Mouse (Mus musculus) neural tube, embryonic 11.5 days (tissue): ENCODE measurements around the gene Cmklr1. TPM values are rescaled to one million over a fixed set of nuclear protein-coding genes. Genes with fewer than 3 reads are reported as not detected.

Source experiments
- ATAC-seq: fragments of 200-750 bp; cut with Nextera tagmentation; 2 replicates; pipeline ENCODE4 v1.8.0; 2017; ENCODE audit warnings: moderate number of reproducible peaks, mild to moderate bottlenecking, moderate TSS enrichment, moderate library complexity; ENCODE audit not compliant: insufficient read depth, low FRiP score, low TSS enrichment
- DNase-seq: peaks from one replicate; pipeline ENCODE4 v3.0.0-alpha.2; 2015; ENCODE audit warnings: low spot score
- H3K27ac ChIP-seq: fragments of 300-500 bp; sonication (generic); 2 replicates; pipeline ENCODE4 v1.5.1; 2014; ENCODE audit warnings: low read depth, mild to moderate bottlenecking, low read length
- H3K27me3 ChIP-seq: fragments of 300-500 bp; sonication (generic); 2 replicates; pipeline ENCODE4 v1.6.1; 2014; ENCODE audit warnings: mild to moderate bottlenecking, low read length, mixed read lengths; ENCODE audit not compliant: control insufficient read depth, insufficient read depth
- H3K36me3 ChIP-seq: fragments of 300-500 bp; sonication (generic); 2 replicates; pipeline ENCODE4 v1.6.1; 2014; ENCODE audit warnings: mild to moderate bottlenecking, low read length, moderate library complexity, mixed read lengths; ENCODE audit not compliant: control insufficient read depth, insufficient read depth
- H3K4me1 ChIP-seq: fragments of 300-500 bp; sonication (generic); 2 replicates; pipeline ENCODE4 v1.6.1; 2014; ENCODE audit warnings: low read length, mixed read lengths; ENCODE audit not compliant: control insufficient read depth, insufficient read depth
- H3K4me2 ChIP-seq: fragments of 300-500 bp; sonication (generic); 2 replicates; pipeline ENCODE4 v1.6.1; 2014; ENCODE audit warnings: low read depth, mild to moderate bottlenecking, moderate library complexity
- H3K4me3 ChIP-seq: fragments of 300-500 bp; sonication (generic); 2 replicates; pipeline ENCODE4 v1.5.1; 2014; ENCODE audit warnings: low read depth, low read length
- H3K9ac ChIP-seq: fragments of 300-500 bp; sonication (generic); 2 replicates; pipeline ENCODE4 v1.6.1; 2014; ENCODE audit warnings: mild to moderate bottlenecking, low read length
- H3K9me3 ChIP-seq: fragments of 300-500 bp; sonication (generic); 2 replicates; pipeline ENCODE4 v1.6.1; 2016; ENCODE audit warnings: low read length; ENCODE audit not compliant: control insufficient read depth
- WGBS: fragments of 180-500 bp; shearing (Covaris S2); extraction: QIAGEN DNeasy Blood & Tissue Kit; methylation state at CpG from one replicate; pipeline ENCODE4 v1.1.7; 2014; 5-methylcytosine and 5-hydroxymethylcytosine counted together
- polyA plus RNA-seq: library from polyadenylated mRNA; unstranded; fragments of >200 nt; fragmentation: Nextera tagmentation; extraction: Ambion mirVana; gene quantifications from 2 replicates; pipeline ENCODE4 v1.2.1, GENCODE M21; 2014

Cmklr1 gene
- polyA plus RNA-seq, 1 experiment from 2014 or later, result 1.8 TPM

GRCm38 (mm10) chr5:113644520-113644919 lies 5.7 kb downstream of the Cmklr1 start:
- WGBS, result 88% methylated on average over 4 of the region's 4 CpGs
- ATAC-seq, result no peak
- Histone ChIP-seq H3K4me2 (no peak overlapping the region), H3K36me3 (no peaks in the 10 kb centered on the region), H3K27me3 (no peaks in the 10 kb centered on the region), H3K9me3 (no peaks in the 10 kb centered on the region), H3K27ac (no peak overlapping the region), H3K9ac (no peak overlapping the region), H3K4me3 (no peak overlapping the region), H3K4me1 (peaks cover 2% of the 10 kb centered on the region; the same call in 1 of the 2 replicates)
- no peak for DNase-seq

- no peak overlapping the region for H3K4me3 ChIP-seq
- 59% methylated on average over 18 of the region's 18 CpGs for WGBS
These were observed 6.9 kb downstream of the Cmklr1 start for GRCm38 (mm10) chr5:113643107-113643848.

DNA sequence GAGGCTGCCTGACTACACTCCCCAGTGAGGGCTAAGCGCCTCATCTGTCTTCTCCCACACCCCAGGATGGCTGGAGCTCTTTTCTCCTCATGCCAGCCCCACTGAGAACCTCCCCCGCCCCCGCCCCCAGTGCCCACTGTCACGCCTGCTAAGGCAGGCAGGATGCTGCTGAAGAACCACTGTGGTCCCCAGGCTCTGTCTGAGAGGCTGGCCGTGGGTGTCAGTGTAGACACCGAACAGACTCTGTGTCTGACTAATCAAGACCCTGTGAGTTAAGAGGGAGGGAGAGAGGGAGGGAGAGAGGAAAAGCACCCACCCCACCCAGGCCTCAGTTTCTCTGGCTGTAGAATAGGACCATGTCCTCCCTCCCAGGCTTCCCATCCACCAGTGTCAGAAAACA lies 9.2 kb downstream of the Cmklr1 start:
- no peak overlapping the region for H3K9ac ChIP-seq
- H3K9me3 ChIP-seq, result no peaks in the 10 kb centered on the region
- peaks cover 2% of the 10 kb centered on the region; the same call in 1 of the 2 replicates for H3K4me1 ChIP-seq
- no peaks in the 10 kb centered on the region for H3K27me3 ChIP-seq
- no peaks in the 10 kb centered on the region for H3K36me3 ChIP-seq
- H3K27ac ChIP-seq, result no peak overlapping the region
- no peak overlapping the region for H3K4me2 ChIP-seq
- no peak for DNase-seq
- WGBS, result 72% methylated on average over 6 of the region's 6 CpGs
- no peak overlapping the region for H3K4me3 ChIP-seq
- no peak for ATAC-seq

More at GRCm38 (mm10) chr5:113643107-113643848, 6.9 kb downstream of the Cmklr1 start:
- Histone ChIP-seq H3K36me3 (no peaks in the 10 kb centered on the region), H3K27me3 (no peaks in the 10 kb centered on the region), H3K4me2 (no peak overlapping the region), H3K9ac (peak overlapping the region; percentile 22; the same call in 1 of the 2 replicates), H3K4me1 (peaks cover 2% of the 10 kb centered on the region; the same call in 1 of the 2 replicates), H3K27ac (no peak overlapping the region), H3K9me3 (no peaks in the 10 kb centered on the region)
- DNase-seq, result peak; percentile 49
- ATAC-seq, result peak; percentile 67; the same call in 1 of the 2 replicates

GRCm38 (mm10) chr5:113639126-113639525 lies 11.1 kb downstream of the Cmklr1 start:
- Histone ChIP-seq H3K27me3 (no peaks in the 10 kb centered on the region), H3K27ac (no peak overlapping the region), H3K36me3 (no peaks in the 10 kb centered on the region), H3K4me1 (peaks cover 6% of the 10 kb centered on the region), H3K4me3 (no peak overlapping the region), H3K9ac (no peak overlapping the region), H3K4me2 (no peak overlapping the region), H3K9me3 (no peaks in the 10 kb centered on the region)
- no peak for DNase-seq
- ATAC-seq, result no peak
- 69% methylated on average over 5 of the region's 5 CpGs for WGBS

- no peaks in the 10 kb centered on the region for H3K27me3 ChIP-seq
- no peaks in the 10 kb centered on the region for H3K9me3 ChIP-seq
- DNase-seq, result no peak
- WGBS, result 91% methylated on average over 12 of the region's 12 CpGs
- no peak overlapping the region for H3K27ac ChIP-seq
- no peak overlapping the region for H3K9ac ChIP-seq
- no peak overlapping the region for H3K4me3 ChIP-seq
- H3K4me1 ChIP-seq, result peaks cover 4% of the 10 kb centered on the region
- no peak overlapping the region for H3K4me2 ChIP-seq
- no peaks in the 10 kb centered on the region for H3K36me3 ChIP-seq
- ATAC-seq, result no peak
These were observed 12.2 kb downstream of the Cmklr1 start for GRCm38 (mm10) chr5:113638055-113638454.

GRCm38 (mm10) chr5:113637631-113638030 lies 12.6 kb downstream of the Cmklr1 start:
- no peak overlapping the region for H3K4me2 ChIP-seq
- DNase-seq, result no peak
- no peaks in the 10 kb centered on the region for H3K9me3 ChIP-seq
- H3K36me3 ChIP-seq, result no peaks in the 10 kb centered on the region
- ATAC-seq, result no peak
- H3K9ac ChIP-seq, result no peak overlapping the region
- WGBS, result 85% methylated on average over 4 of the region's 4 CpGs
- peaks cover 4% of the 10 kb centered on the region for H3K4me1 ChIP-seq
- H3K27me3 ChIP-seq, result no peaks in the 10 kb centered on the region
- H3K4me3 ChIP-seq, result no peak overlapping the region
- no peak overlapping the region for H3K27ac ChIP-seq

DNA sequence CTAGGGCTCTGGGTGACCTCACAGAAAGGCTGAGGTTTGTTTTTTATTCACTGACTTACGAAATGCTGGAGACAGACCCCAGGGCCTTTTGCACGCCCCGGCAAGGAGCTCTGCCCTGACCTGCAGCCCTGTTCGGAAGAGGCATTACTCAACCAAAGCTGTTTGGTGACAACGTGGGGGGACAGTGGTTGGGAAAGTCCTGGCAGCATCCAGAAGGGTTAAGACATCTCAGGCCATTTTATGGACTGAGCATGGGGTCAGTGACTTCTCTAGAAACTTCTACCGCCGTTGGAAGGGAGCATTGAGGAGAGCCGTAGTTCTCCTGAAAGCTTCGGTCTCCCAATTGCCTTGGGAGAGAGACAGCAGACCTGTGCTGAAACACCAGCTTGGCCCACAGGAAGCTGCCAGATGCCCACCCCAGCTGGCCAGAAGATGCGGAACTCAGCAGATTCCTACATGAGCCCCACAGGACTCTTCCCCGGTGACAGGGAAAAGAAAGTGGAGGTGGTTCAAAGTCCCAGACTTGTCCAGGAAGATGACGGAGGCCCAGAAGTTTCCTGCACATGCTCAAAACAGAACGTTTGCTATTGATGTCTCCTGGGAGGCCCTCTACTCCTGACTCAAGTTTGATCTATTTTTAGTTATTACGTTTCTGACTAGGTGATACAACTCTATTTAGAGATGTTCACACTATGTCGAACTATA lies 14.2 kb downstream of the Cmklr1 start:
- WGBS, result 86% methylated on average over 15 of the region's 15 CpGs
- no peak for ATAC-seq
- no peak overlapping the region for H3K4me3 ChIP-seq
- DNase-seq, result no peak
- H3K9ac ChIP-seq, result no peak overlapping the region
- H3K27me3 ChIP-seq, result no peaks in the 10 kb centered on the region
- peaks cover 4% of the 10 kb centered on the region for H3K4me1 ChIP-seq
- no peak overlapping the region for H3K4me2 ChIP-seq
- H3K36me3 ChIP-seq, result no peaks in the 10 kb centered on the region
- H3K27ac ChIP-seq, result no peak overlapping the region
- no peaks in the 10 kb centered on the region for H3K9me3 ChIP-seq

- no peak overlapping the region for H3K4me3 ChIP-seq
- DNase-seq, result no peak
- H3K27me3 ChIP-seq, result no peaks in the 10 kb centered on the region
- no peak overlapping the region for H3K9ac ChIP-seq
- ATAC-seq, result no peak
- H3K27ac ChIP-seq, result no peak overlapping the region
- 88% methylated on average over 7 of the region's 7 CpGs for WGBS
- H3K9me3 ChIP-seq, result no peaks in the 10 kb centered on the region
- no peaks in the 10 kb centered on the region for H3K36me3 ChIP-seq
- no peak overlapping the region for H3K4me2 ChIP-seq
- peaks cover 4% of the 10 kb centered on the region for H3K4me1 ChIP-seq
These were observed 15.2 kb downstream of the Cmklr1 start for GRCm38 (mm10) chr5:113634887-113635610.
